Mouse (Mus musculus): Measurements from ENCODE around the gene Cyp4f40. TPM values are rescaled to one million over a fixed set of nuclear protein-coding genes. Genes with fewer than 3 reads are reported as not detected.
"Not testable (repeated sequence)": the region's sequence is repeated elsewhere in the genome, so short reads cannot be mapped to it uniquely, and the experiment has no call there.

Gene Cyp4f40
- total RNA-seq (2021), result not detected

- DNase-seq, result peak; percentile 19 to 44
- intact Hi-C loops (cut with DNase I), result no loop called here
Observed at GRCm38 (mm10) chr17:32658712-32659111, at the start of gene Cyp4f40. Gene Cyp4f40 (plus strand): TSS chr17:32658900.

DNA sequence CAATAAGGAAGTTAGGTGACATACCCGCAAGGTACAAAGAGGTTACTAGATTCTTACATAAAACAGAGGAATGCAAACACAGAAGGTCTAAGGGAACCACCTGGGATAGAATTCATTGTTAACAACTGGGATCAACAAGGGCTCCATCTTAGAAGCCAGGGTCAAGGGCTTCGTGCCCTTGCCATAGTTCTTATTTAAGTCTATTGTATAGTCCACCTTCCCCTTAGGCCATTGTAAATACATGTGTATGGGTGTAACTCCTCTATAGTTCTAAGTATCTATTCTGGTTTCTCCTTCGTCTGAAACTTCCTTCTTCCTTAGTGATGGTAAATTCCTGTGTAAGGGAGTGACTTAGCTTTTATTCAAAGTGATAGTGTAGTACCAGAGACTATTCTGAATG is 48.5 kb upstream of the Cyp4f40 start:
- intact Hi-C loops (cut with DNase I); DNase-seq: not testable (repeated sequence)

- no peak for DNase-seq
- intact Hi-C loops (cut with DNase I), result no loop called here
Observed at GRCm38 (mm10) chr17:32610896-32611295, 47.8 kb upstream of the Cyp4f40 start.

GRCm38 (mm10) chr17:32612417-32612816 is 46.3 kb upstream of the Cyp4f40 start:
- intact Hi-C loops (cut with DNase I), result no loop called here
- no peak for DNase-seq

GRCm38 (mm10) chr17:32617252-32617651 is 41.4 kb upstream of the Cyp4f40 start:
- DNase-seq, result no peak
- intact Hi-C loops (cut with DNase I), result no loop called here

GRCm38 (mm10) chr17:32621018-32621417 is 37.7 kb upstream of the Cyp4f40 start, which contains the start of gene Cyp4f37:
Gene Cyp4f37 (plus strand): TSS chr17:32621309.
- intact Hi-C loops (cut with DNase I); DNase-seq: not testable (repeated sequence)

DNA sequence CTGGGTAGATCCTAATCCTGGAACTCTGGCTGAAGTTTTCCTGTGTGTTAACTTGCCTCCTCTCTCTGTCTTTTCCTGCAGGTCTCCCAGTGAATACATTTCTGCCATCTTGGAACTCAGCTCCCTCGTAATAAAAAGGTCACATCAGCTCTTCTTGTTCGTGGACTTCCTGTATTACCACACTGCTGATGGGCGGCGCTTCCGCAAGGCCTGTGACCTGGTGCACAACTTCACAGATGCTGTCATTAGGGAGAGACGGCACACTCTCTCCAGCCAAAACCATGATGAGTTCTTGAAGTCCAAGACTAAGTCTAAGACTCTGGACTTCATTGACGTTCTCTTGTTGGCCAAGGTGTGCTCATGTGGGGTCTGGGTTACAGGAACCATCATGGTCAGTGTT is 29.0 kb upstream of the Cyp4f40 start:
- DNase-seq, result not testable (repeated sequence)
- intact Hi-C loops (cut with DNase I), result loop anchor here (5.0 kb wide), 1 partner anchor 82 kb away; no protein-coding TSS in a partner anchor

GRCm38 (mm10) chr17:32631936-32632335 is 26.8 kb upstream of the Cyp4f40 start:
- DNase-seq, result no peak
- intact Hi-C loops (cut with DNase I), result loop anchor here (5.0 kb wide), 1 partner anchor 85 kb away; no protein-coding TSS in a partner anchor

DNA sequence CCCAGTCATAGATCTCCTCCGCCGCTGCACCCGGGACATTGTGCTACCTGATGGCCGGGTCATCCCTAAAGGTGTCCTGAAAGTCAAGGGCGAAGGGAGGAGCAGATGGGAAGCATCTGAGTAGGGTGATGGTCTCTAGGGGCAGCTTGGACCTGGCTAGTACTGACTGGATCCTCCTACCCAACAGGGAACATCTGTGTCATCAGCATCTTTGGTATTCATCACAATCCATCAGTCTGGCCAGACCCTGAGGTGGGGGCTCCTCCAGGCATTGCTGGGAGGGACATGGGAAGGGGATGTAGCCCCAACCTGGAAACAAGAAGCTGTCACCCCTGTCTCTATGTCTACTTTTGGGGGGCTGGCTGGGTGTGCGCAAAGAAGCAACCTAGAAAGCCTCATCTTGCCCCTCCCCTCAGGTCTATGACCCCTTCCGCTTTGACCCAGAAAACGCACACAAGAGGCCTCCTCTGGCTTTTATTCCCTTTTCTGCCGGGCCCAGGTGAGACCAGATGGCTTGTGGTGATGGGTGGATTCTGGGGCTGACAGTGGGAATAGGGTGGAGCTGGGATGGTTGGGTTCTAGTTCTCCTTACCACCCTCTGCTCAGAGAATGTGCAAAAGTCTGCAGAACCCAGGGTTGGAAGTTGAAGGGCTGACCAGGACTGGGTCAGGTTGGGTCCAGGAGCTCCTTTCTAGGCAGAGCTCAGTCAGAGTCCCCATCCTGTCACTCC is 24.3 kb upstream of the Cyp4f40 start:
- DNase-seq, result not testable (repeated sequence)
- intact Hi-C loops (cut with DNase I), result loop anchor here (2.0 to 5.0 kb wide), 2 partner anchors 46 to 87 kb away; no protein-coding TSS in a partner anchor

DNA sequence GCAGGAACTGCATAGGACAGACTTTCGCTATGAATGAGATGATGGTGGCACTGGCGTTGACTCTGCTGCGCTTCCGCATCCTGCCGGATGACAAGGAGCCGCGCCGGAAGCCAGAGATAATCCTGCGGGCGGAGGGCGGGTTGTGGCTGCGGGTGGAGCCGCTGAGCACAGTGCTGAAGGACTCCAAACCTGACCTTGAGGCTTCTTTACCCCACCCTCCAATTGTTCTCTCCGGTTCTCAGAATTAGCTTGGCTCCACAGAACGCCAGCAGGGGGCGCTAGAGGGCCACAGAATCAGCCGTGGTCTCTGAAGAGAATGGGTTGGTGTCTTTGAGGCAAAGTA is 23.8 kb upstream of the Cyp4f40 start:
- intact Hi-C loops (cut with DNase I), result loop anchor here (2.0 to 5.0 kb wide), 4 partner anchors 46 to 317 kb away; no protein-coding TSS in a partner anchor
- DNase-seq, result peak; percentile 76 to 88

- DNase-seq, result no peak
- intact Hi-C loops (cut with DNase I), result loop anchor here (5.0 kb wide), 2 partner anchors 109 to 316 kb away; no protein-coding TSS in a partner anchor
Observed at GRCm38 (mm10) chr17:32636341-32636740, 22.4 kb upstream of the Cyp4f40 start.

DNA sequence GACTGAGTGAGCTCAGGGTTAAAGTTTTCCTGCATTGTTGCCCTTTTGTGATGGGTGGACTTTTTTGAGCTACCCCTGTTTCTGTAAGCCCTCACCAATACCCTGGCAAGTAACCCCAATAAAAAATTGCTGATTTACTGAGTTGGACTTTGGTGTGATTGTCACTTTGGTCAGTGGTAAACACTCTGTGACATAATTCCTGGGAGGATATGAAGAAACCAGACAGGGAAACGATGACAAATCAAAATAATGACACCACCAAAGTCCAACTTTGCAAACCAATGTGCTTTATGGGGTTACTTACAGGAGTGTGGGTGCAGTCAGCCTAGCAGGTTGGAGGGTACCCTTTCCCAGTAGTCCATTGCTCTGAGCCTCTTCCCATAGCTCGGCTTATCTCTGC is 21.5 kb upstream of the Cyp4f40 start:
- no peak for DNase-seq
- intact Hi-C loops (cut with DNase I), result loop anchor here (5.0 kb wide), 2 partner anchors 110 to 315 kb away; no protein-coding TSS in a partner anchor

- intact Hi-C loops (cut with DNase I), result no loop called here
- DNase-seq, result no peak
Observed at GRCm38 (mm10) chr17:32646631-32647030, 12.1 kb upstream of the Cyp4f40 start.

DNA sequence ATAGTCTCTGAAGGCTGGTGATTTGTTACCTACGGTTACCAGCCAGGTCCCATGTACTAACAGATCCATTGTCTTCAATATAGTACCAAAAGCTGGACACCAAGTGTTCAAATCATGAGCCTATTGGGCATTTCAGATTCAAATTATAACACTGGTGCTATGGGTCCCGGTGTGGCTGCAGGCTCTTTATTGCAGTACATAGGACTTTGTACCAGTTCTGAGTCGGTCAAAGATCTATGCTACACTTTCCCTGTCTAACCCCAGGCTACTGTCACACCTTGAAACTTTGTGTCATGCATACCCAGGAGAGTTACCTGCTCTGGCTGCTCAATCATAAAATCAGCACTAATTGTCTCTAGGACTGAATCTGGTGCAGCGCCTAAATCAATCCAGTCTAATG is 4.8 kb upstream of the Cyp4f40 start:
- no peak for DNase-seq
- intact Hi-C loops (cut with DNase I), result no loop called here

- no peak for DNase-seq
- intact Hi-C loops (cut with DNase I), result no loop called here
Observed at GRCm38 (mm10) chr17:32657041-32657440, 1.7 kb upstream of the Cyp4f40 start.

DNA sequence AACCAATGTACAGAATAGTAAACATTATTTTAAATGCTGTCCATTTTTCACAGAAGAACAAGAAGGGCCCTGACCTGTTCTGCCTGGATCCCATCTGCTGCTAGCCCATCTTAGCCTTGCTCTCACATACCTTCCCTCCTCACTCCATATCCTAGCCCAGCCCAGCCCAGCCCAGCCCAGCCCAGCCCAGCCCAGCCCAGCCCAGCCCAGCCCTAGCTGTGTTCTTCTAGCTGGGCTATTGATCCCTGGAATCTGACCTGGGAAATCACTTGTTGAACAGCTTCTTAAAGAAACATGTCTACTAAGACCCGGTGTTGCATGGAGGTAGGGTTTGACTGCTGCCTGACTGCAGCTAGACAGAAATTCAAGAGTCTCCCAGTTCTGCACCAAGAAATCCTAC is 454 bp upstream of the Cyp4f40 start:
- intact Hi-C loops (cut with DNase I), result no loop called here
- DNase-seq, result no peak

DNA sequence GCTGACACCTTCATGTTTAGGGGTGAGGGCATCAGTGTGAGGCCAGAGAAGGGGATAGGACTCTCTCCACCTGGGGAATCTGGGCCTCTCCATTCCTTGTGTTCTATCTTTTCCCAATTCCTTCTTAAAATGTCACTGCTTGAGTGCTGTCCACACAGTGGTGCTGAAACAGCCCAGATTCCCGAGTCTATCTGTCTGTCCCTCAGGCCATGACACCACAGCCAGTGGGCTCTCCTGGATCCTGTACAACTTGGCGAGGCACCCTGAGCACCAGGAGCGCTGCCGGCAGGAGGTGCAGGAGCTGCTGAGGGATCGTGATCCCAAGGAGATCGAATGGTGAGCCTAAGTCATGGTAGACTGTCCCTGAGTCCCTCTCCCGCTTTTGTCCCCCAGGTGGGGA is 15.3 kb downstream of the Cyp4f40 start:
- no peak for DNase-seq
- intact Hi-C loops (cut with DNase I), result no loop called here

GRCm38 (mm10) chr17:32676040-32676635 is 17.4 kb downstream of the Cyp4f40 start:
- DNase-seq, result no peak

DNA sequence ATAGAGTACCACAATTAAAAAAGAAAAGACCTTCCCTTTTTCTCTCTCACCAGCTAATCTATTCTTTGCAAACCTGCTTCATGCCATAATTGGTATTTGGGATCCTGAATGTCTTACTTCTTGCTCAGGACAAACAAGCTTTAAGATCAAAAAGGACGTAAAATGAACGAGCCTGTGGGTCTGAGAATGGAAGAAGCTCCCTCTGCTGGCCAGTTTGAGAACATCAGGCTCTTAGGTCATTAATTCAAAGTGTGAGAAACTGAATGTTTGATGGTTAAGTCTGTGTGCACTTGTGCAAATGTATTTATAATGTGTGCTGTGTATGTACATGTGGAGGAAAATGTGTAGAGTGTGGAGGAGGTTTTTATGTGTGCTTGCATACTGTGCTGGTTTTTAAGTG is 21.7 kb downstream of the Cyp4f40 start:
- DNase-seq, result peak; percentile 43 to 66

More at GRCm38 (mm10) chr17:32676040-32676635, 17.4 kb downstream of the Cyp4f40 start:
- intact Hi-C loops (cut with DNase I), result no loop called here

GRCm38 (mm10) chr17:32685048-32685750 is 26.5 kb downstream of the Cyp4f40 start, which contains the start of gene Cyp4f15:
Gene Cyp4f15 (plus strand): TSS chr17:32685627.
- DNase-seq, result peak; percentile 4 to 14
- intact Hi-C loops (cut with DNase I), result no loop called here

More for the DNA sequence above, 21.7 kb downstream of the Cyp4f40 start:
- intact Hi-C loops (cut with DNase I), result loop anchor here (1.0 to 2.0 kb wide), 2 partner anchors 46 to 129 kb away; no protein-coding TSS in a partner anchor

DNA sequence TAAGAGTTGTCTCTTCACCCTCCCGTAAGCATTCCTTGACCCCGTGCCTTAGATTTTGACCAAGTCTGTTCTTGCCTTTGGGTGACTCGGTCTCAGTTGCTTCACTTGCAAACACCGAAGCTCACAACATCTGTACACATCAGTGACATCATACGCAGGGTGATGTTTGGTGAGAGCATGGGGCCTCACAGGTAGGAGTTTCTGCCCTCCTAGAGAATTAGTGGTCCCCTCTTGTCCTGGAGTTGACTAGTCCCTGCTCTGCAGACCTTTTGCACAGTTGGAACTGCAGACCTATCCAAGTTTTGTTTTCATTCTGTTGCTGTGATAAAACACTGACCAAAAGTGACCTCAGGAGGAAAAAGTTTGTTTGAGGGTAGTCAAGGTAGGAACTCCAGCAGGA is 28.0 kb downstream of the Cyp4f40 start:
- DNase-seq, result no peak
- intact Hi-C loops (cut with DNase I), result no loop called here
